Mouse (Mus musculus): ENCODE results near the gene Gm12394.
"Not testable (repeated sequence)": the region's sequence is repeated elsewhere in the genome, so short reads cannot be mapped to it uniquely, and the experiment has no call there.

The Gm12394 gene

GRCm38 (mm10) chr4:42856671-42857070 is at the start of gene Gm12394:
TSS of gene Gm12394 (minus strand) at chr4:42856771.
- DNase-seq = not testable (repeated sequence)

DNA sequence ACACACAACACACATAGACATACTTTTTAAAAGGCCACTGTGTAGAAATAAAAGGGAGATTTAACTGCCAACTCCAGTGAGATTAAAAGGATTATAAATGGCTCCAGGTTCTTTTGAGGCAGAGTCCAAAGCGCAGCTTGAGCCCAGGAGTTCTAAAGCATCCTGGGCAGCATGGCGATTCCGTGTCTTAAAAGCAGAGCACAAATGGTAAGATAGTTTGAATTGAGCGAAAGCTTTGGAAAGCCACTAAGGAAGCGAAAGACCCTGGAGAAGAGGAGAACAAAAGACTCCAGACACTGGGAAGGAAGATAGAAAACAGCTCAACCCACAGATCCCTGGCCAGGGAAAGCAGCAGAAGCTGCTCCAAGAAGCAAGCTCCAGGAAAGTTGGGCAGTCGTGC is 48.4 kb upstream of the Gm12394 start:
- no peak for DNase-seq

DNA sequence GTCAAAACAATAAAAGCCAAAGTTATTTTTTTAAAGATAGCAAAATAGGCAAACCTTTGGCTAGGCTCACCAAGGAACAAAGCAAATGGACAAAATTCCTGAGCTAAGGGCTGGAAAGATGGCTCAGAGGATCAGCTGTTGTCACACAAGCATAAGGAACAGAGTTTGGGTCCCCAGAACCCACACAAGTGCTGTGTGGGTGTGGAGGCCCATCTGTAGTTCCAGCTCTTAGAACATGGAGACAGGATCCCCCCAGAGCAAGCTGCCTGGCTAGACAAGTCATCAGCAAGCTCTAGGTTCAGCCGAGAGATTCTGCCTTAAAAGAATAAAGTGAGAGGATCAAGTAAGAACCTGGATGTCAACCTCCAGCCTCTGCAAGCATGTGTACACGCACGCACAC is 48.0 kb upstream of the Gm12394 start:
- no peak for DNase-seq

DNA sequence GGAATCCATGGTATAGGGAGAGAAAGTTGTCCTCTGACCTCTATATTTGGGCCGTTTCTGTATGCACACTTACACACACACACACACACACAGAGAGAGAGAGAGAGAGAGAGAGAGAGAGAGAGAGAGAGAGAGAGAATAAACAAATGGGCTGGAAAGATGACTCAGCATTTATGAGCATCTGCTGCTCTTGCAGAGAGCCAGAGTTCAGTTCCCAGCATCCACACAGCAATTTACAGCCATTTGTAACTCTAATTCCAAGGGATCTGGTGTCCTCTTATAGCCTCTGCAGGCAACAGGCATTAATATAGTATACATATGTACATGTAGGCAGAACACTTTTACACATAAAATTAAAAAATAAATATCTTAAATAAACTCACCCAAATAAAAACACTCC is 47.4 kb upstream of the Gm12394 start:
- DNase-seq = no peak

DNA sequence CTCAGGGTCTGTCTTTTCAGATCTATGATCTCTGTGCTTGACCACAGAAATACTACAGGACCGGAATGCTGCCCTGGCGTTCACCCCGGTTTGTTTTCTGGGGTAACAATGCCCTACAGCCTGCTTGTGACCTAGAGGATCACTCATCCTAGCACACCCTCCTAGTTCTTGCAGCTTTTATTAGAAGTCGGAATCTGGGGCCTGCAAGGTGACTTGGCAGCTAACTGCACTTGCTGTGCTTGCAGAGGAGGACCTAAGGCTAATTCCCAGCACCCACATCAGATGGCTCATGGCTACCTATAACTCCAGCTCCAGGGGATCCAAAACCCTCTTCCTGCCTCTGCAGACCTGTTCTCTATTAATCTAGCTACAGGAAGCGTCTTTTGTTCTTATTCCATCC is 46.2 kb upstream of the Gm12394 start:
- DNase-seq = no peak

- DNase-seq = peak in 1 of 2 experiments; percentile 53
These were observed 45.6 kb upstream of the Gm12394 start for GRCm38 (mm10) chr4:42902174-42902573.

GRCm38 (mm10) chr4:42900878-42901277 is 44.3 kb upstream of the Gm12394 start:
- peak; percentile 20 to 28 for DNase-seq

DNA sequence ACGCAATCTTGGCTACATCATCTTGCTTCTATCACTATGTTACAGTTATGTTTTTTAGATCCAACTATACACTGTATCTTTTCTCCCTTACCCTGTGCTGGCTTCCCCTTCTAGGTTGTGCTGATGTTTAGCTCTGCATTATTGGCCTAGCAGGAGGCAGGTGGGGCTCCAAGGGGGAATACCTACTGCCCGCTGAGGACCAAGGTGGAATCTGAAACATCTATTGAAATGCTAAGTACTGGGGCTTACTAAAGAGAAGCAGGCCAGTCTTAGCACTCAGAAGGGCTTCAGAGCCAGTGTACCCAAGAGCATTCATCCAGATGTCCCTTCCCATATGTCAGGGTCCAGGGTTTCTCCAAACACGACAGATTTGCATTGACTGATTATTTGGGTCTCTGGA is 42.3 kb upstream of the Gm12394 start:
- DNase-seq = no peak

GRCm38 (mm10) chr4:42895118-42895517 is 38.5 kb upstream of the Gm12394 start:
- DNase-seq = no peak

DNA sequence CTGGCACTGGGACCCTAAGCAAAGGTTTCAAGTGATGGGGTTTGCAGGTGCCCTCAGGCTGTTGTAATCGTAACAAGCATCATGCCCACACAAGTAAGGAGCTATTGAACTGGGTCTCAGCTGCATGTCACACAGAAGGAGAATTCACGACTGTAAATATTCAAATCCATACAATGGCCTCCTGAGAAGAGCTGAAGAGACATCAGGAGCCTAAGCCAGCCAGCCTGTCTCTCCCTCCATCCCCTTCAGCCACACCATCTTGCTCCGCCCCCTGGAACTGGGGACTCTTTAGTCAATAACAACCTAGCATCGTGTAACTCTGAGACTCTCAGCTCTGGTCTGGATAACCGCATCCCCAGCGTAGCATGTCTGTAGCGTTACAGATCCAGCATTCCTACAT is 34.6 kb upstream of the Gm12394 start:
- no peak for DNase-seq

- DNase-seq = no peak
These were observed 32.2 kb upstream of the Gm12394 start for GRCm38 (mm10) chr4:42888806-42889205.

DNA sequence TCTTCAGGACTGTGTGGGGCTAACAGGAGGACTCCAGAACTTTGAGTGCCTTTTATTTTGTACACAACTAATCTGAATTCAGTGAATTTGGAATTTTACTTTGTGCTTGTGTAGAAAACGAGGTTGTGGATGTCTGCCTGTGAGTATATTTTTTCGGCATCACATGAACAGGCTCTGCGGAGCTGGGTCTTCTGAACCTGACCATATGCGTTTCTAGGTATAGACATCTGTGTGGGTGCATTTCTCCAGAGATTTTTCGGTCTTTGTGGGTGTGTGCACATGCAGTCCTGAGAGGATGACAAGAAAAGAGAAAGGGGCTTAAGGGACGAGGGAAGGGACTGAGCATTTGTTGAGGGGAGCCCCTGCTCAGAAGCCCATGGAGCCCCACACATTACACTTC is 30.4 kb upstream of the Gm12394 start:
- no peak for DNase-seq

- DNase-seq = no peak
These were observed 24.0 kb upstream of the Gm12394 start for GRCm38 (mm10) chr4:42880677-42880948.

DNA sequence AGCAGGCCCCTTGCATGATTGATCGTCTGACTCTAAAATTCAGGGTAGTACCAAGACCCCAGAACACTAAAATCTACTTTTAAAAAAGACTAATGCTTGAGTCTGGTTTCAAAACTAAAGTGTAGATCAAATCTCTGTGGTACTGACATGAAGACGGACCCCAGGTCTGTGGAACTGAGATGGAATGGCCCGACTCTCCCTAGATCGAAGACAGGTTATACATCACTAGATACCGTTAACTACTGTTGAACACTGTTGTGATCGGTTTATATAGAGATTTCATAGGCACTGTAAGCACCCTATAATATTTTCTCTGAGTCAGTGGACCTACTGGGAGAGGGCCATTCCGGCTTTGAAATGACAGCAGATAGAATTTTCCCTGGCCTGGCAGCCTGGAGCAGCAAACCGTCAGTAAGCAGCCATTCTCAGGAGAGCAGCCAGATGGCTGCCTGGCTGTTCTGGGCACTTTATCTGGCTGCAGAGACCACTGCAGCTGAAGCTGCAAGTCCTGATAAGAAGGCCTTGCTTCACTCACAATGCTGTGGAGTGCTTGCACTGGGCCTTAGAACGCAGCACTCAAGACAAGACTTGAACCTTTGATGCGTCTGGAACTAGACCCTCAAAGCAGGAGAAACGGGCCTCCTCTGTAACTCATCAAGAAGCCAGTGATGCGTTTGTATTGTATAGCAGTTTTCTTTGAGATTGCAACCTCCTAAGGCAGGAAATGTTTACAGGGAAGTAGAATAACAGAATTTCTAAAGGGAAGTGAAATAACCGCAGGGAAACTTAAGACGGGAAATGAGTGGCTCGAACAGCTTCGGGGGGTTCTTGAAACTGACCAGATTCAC is 23.5 kb upstream of the Gm12394 start:
- peak in 1 of 2 experiments; percentile 20 for DNase-seq

GRCm38 (mm10) chr4:42877657-42878056 is 21.1 kb upstream of the Gm12394 start:
- DNase-seq = no peak

DNA sequence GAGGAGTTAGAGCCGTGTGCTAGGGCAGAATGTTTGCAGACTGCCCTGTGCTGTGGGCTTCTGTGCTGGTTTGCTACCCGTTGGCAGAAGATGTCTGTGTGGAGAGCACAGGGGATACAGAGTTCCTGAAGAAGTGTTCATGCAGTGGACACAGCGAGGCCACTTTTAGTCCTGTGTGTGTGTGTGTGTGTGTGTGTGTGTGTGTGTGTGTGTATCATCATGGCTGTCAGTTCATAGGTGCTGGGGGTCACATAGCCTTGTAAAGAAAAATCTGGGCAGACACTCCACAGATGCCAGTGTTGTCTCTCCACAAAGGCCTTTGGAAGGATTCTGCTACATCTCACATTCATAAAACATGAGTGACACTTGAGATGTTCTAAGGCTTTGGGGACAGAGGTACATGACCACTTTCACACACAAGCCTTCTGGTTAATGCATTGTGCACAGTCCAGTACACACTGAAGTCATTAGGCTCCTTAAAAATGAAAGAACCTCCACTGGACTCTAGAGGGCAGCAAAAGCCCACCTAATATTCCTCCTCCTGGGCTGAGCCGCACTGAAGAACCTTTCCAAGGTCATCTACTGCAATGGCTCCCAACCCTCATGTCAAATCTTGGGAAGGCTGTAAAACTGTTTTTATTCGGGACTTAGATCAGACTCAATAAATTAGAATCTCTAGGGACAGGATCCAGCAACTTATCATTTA is 20.2 kb upstream of the Gm12394 start:
- DNase-seq = peak; percentile 58 to 73

GRCm38 (mm10) chr4:42874134-42874533 is 17.6 kb upstream of the Gm12394 start, which contains the start of gene Fam205c:
TSS of gene Fam205c (minus strand) at chr4:42874234.
- DNase-seq = no peak

DNA sequence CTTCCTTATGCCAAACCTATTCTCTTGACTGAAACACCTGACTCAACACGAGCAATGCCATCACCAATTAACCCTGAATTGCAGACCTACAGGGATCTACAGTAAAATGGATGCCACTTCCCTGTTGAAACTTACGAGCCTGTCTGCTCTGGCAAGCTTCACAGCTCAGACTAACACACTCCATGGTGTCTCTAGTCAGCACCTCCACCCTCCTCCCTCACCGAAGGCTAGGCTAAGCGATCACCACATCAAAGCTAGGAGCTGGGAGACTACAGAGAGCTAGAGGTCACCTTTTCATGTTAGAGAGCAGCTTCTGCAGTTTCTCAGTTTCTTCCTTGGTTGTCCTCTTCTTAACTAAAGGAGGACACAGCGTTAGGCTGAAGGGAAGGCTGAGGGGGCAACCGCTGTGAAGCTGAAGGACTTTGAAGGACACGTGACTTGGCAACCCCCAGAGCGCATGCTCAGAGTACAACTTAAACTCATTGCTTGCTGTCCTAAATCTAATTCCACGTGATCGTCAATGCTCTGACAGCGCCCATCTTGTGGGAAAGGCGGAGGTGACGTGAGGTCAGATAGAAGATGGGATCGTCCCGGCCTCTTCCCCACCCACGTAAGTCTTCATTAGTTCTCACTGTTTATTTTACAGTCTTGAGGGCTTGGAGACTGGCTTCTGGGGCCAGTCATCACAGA is 16.3 kb upstream of the Gm12394 start:
- no peak for DNase-seq

DNA sequence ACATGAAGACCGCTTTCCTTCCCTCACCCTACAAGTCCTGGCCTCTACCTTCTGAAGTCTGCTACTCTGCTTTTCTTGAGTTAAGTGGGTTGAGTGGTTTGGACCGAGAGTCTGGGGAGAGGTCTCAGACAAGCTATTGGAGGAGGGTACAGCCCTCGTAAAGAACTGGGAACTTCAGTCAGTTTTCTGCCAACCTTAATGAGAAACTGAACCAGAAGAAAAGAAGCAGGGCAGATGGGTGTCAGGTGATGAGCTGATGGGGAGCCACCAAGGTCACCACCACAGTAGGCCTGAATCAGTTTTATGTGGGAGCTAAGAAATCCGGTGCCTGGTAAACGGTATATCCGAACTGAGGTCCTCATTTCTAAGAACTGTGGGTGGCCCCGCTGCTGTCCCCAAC is 15.6 kb upstream of the Gm12394 start:
- DNase-seq = no peak

DNA sequence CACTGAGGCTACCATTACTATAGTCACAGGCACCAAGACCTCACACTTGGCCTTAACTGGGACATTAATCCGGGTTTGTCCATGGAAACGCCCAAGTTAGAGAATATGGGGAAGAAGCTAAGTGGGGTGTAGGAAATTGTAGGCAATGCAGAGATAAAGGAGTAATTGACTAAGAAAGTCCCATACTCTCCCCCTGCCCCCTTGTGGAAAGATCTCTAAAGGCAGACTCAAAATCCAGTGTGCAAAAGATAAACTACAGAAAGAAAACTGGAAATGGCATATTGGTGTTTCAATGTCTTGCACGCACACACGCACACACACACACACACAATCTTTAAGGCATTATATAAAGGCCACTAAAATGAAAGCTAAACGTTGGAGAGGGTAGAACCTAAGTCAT is 14.2 kb upstream of the Gm12394 start:
- DNase-seq = no peak

- DNase-seq = no peak
These were observed 11.6 kb upstream of the Gm12394 start for GRCm38 (mm10) chr4:42868193-42868592.

GRCm38 (mm10) chr4:42867390-42867789 is 10.8 kb upstream of the Gm12394 start:
- no peak for DNase-seq

- not testable (repeated sequence) for DNase-seq
These were observed 6.9 kb upstream of the Gm12394 start for GRCm38 (mm10) chr4:42863487-42863886.

GRCm38 (mm10) chr4:42860483-42860882 is 3.9 kb upstream of the Gm12394 start:
- not testable (repeated sequence) for DNase-seq

All from cerebellum, postnatal 25 days (tissue).